Mouse (Mus musculus) G1E (cell line): ENCODE measurements around the gene Csf2ra. TPM values are rescaled to one million over a fixed set of nuclear protein-coding genes. Genes with fewer than 3 reads are reported as not detected.
"Not testable (repeated sequence)": the region's sequence is repeated elsewhere in the genome, so short reads cannot be mapped to it uniquely, and the experiment has no call there.

ENCODE experiments used
- ATAC-seq: 2 replicates; pipeline ENCODE4 v1.8.0; 2016; ENCODE audit warnings: mild to moderate bottlenecking; ENCODE audit not compliant: insufficient number of reproducible peaks, poor library complexity, low FRiP score, severe bottlenecking; ENCODE audit errors: extremely low read depth
- DNase-seq: peaks from one replicate; pipeline ENCODE4 v3.0.0; 2012; ENCODE audit warnings: low spot score
- H3K27me3 ChIP-seq: 2 replicates; pipeline ENCODE4 v1.6.1; 2012; ENCODE audit warnings: mild to moderate bottlenecking, low read length, inconsistent platforms; ENCODE audit not compliant: insufficient read depth
- H3K36me3 ChIP-seq: replicated peaks from 2 replicates; pipeline ENCODE3; 2012; ENCODE audit warnings: mild to moderate bottlenecking, inconsistent platforms
- H3K4me1 ChIP-seq: 2 replicates; pipeline ENCODE4 v1.6.1; 2012; ENCODE audit warnings: low read depth, low read length, inconsistent platforms, mixed read lengths; ENCODE audit not compliant: insufficient read depth
- H3K4me3 ChIP-seq: 2 replicates; pipeline ENCODE4 v1.5.1; 2012; ENCODE audit warnings: low read depth, mild to moderate bottlenecking, inconsistent platforms, low read length, moderate library complexity, mixed read lengths
- H3K9me3 ChIP-seq: replicated peaks from 2 replicates; pipeline ENCODE4 v1.6.1; 2012; ENCODE audit warnings: inconsistent platforms
- CTCF ChIP-seq: IDR thresholded peaks from 2 replicates; pipeline ENCODE4 v1.5.1; 2012; ENCODE audit warnings: low read depth, low read length, inconsistent platforms, mixed read lengths
- GATA1 ChIP-seq: IDR thresholded peaks from 2 replicates; pipeline ENCODE4 v1.6.1; 2012; ENCODE audit warnings: borderline replicate concordance, low read length, inconsistent platforms, mixed read lengths
- GATA2 ChIP-seq: IDR thresholded peaks from 2 replicates; pipeline ENCODE4 v1.6.1; 2012; ENCODE audit warnings: low read depth, low read length, inconsistent platforms, borderline replicate concordance
- POLR2AphosphoS5 ChIP-seq: IDR thresholded peaks from 2 replicates; pipeline ENCODE4 v1.6.1; 2012; ENCODE audit warnings: low read depth, low read length, inconsistent platforms; ENCODE audit not compliant: insufficient replicate concordance
- TAL1 ChIP-seq: conservative IDR thresholded peaks from 2 replicates; pipeline ENCODE4 v1.6.1; 2012; ENCODE audit warnings: low read depth, low read length, inconsistent platforms, mixed read lengths
- polyA plus RNA-seq: library from polyadenylated mRNA; stranded (reverse); fragments of >175 nt; gene quantifications from 2 replicates; pipeline ENCODE4 v1.2.3, GENCODE M21; 2012
- total RNA-seq, 2 experiments: library from RNA; stranded (forward) in 1 of 2; stranded (reverse) in 1 of 2; fragments of 200-1000 nt in 1 of 2; fragments of >200 nt in 1 of 2; fragmentation: Nextera tagmentation in 1 of 2; gene quantifications; 2 replicates each; pipeline ENCODE4 v1.2.3; 2014 to 2017

The Csf2ra gene
- total and polyA plus RNA-seq, 3 experiments, result 0.45 to 10.9 (median 1.1) TPM

GRCm38 (mm10) chr19:61265349-61266245, 37.4 kb upstream of the Csf2ra start:
- no peaks in the 10 kb centered on the region for H3K9me3 ChIP-seq
- peaks cover 13% of the 10 kb centered on the region for H3K4me1 ChIP-seq
- TF ChIP-seq GATA1, result no peak
- peak; percentile 8; the same call in 1 of the 2 replicates for TF ChIP-seq CTCF
- H3K4me3 ChIP-seq, result no peak overlapping the region; the same call in 1 of the 2 replicates
- ATAC-seq (peak; percentile 71), DNase-seq (peak; percentile 38)
- H3K27me3 ChIP-seq, result no peaks in the 10 kb centered on the region
- H3K36me3 ChIP-seq, result no peaks in the 10 kb centered on the region

- Histone ChIP-seq H3K9me3 (no peaks in the 10 kb centered on the region), H3K4me3 (no peak overlapping the region), H3K27me3 (no peaks in the 10 kb centered on the region), H3K36me3 (no peaks in the 10 kb centered on the region), H3K4me1 (peaks cover 13% of the 10 kb centered on the region)
- no peak for TF ChIP-seq GATA2
- no peak for TF ChIP-seq GATA1
- TF ChIP-seq CTCF, result no peak
- TF ChIP-seq TAL1, result no peak
- no peak for TF ChIP-seq POLR2AphosphoS5
- no peak for ATAC-seq
- DNase-seq, result no peak
Observed at GRCm38 (mm10) chr19:61264933-61265332, 36.7 kb upstream of the Csf2ra start.

- TF ChIP-seq TAL1, result no peak
- no peak for TF ChIP-seq GATA1
- no peak for TF ChIP-seq CTCF
- no peak for TF ChIP-seq GATA2
- TF ChIP-seq POLR2AphosphoS5, result no peak
- H3K27me3 ChIP-seq, result no peaks in the 10 kb centered on the region
- ATAC-seq (no peak), DNase-seq (no peak)
- H3K4me3 ChIP-seq, result no peak overlapping the region
- H3K9me3 ChIP-seq, result no peaks in the 10 kb centered on the region
- H3K36me3 ChIP-seq, result no peaks in the 10 kb centered on the region
- H3K4me1 ChIP-seq, result peaks cover 13% of the 10 kb centered on the region
Observed at GRCm38 (mm10) chr19:61264227-61264626, 36.0 kb upstream of the Csf2ra start.

- no peak overlapping the region for H3K4me3 ChIP-seq
- no peaks in the 10 kb centered on the region for H3K9me3 ChIP-seq
- no peaks in the 10 kb centered on the region for H3K36me3 ChIP-seq
- DNase-seq, result no peak
- TF ChIP-seq GATA1, result no peak
- no peak for TF ChIP-seq GATA2
- no peak for TF ChIP-seq POLR2AphosphoS5
- no peak for TF ChIP-seq CTCF
- no peak for TF ChIP-seq TAL1
- peaks cover 11% of the 10 kb centered on the region for H3K27me3 ChIP-seq
- ATAC-seq, result no peak
- peaks cover 13% of the 10 kb centered on the region for H3K4me1 ChIP-seq
Observed at GRCm38 (mm10) chr19:61261241-61261640, 33.0 kb upstream of the Csf2ra start.

GRCm38 (mm10) chr19:61257733-61258132, 29.5 kb upstream of the Csf2ra start:
- no peak for ATAC-seq
- H3K36me3 ChIP-seq, result no peaks in the 10 kb centered on the region
- H3K9me3 ChIP-seq, result no peaks in the 10 kb centered on the region
- no peak for DNase-seq
- H3K4me1 ChIP-seq, result peaks cover 8% of the 10 kb centered on the region
- no peak for TF ChIP-seq GATA2
- no peak for TF ChIP-seq TAL1
- no peak for TF ChIP-seq GATA1
- no peak for TF ChIP-seq CTCF
- TF ChIP-seq POLR2AphosphoS5, result no peak
- H3K27me3 ChIP-seq, result peaks cover 13% of the 10 kb centered on the region
- no peak overlapping the region for H3K4me3 ChIP-seq

GRCm38 (mm10) chr19:61256166-61256887, 28.1 kb upstream of the Csf2ra start:
- Histone ChIP-seq H3K36me3 (no peaks in the 10 kb centered on the region), H3K4me1 (peaks cover 3% of the 10 kb centered on the region), H3K27me3 (peaks cover 13% of the 10 kb centered on the region), H3K9me3 (no peaks in the 10 kb centered on the region), H3K4me3 (no peak overlapping the region)
- TF ChIP-seq TAL1 (no peak), POLR2AphosphoS5 (no peak), GATA1 (no peak), CTCF (no peak), GATA2 (no peak)
- no peak for ATAC-seq
- DNase-seq, result no peak

- not testable (repeated sequence) for DNase-seq, H3K9me3 ChIP-seq, H3K4me3 ChIP-seq, H3K27me3 ChIP-seq, H3K36me3 ChIP-seq, ATAC-seq
- H3K4me1 ChIP-seq, result peaks cover 19% of the 10 kb centered on the region
Observed at GRCm38 (mm10) chr19:61247334-61247733, 19.1 kb upstream of the Csf2ra start.
